Mouse (Mus musculus): ENCODE results near the gene Gm10135.
"Not testable (repeated sequence)": the region's sequence is repeated elsewhere in the genome, so short reads cannot be mapped to it uniquely, and the experiment has no call there.

The Gm10135 gene

GRCm38 (mm10) chr5:72960096-72960495, 14.4 kb downstream of the Gm10135 start:
- DNase-seq (ENCODE audit: low spot score): no peak

DNA sequence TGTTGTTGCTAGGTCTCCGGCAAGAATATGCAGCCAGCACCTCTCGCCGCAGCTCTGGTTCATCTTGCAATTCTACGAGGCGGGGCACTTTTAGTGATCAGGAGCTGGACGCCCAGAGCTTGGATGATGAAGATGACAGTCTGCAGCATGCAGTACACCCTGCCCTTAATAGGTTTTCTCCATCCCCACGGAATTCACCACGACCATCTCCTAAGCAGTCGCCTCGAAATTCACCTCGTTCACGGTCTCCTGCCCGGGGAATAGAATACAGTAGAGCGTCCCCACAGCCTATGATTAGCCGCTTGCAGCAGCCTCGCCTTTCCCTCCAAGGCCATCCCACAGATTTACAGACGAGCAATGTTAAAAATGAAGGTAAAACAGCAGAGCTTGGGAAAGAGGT, 17.2 kb downstream of the Gm10135 start:
- DNase-seq (ENCODE audit: low spot score): no peak

DNA sequence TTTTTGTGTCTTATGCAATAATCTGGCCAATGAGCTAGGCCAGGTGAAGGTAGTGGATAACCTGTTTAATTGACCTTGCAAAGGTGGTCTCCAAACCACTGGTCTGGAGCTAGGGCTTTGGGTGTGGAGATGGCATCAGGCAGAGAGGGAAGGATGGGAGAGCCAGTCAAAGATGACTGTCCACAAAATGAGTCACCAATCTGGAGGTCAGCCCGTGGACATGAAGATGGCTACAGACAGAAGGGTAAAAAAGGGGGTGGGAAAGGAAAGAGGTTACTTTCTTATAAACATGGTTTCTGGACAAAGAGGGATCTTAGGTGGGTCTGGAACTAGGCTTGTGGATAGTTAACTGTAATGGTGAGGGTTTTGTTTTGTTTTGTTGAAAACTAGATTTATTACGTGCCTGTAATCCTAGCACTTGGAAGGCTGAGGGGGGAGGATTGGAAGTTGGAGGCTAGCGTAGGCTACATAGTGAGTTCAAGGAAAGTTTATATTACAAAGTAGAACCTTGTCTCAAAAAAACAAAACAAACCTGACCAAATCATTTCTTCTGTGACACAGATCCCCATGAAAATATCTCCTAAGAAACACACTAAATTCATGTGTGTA, 20.4 kb downstream of the Gm10135 start:
- no peak for DNase-seq (ENCODE audit: low spot score)

DNA sequence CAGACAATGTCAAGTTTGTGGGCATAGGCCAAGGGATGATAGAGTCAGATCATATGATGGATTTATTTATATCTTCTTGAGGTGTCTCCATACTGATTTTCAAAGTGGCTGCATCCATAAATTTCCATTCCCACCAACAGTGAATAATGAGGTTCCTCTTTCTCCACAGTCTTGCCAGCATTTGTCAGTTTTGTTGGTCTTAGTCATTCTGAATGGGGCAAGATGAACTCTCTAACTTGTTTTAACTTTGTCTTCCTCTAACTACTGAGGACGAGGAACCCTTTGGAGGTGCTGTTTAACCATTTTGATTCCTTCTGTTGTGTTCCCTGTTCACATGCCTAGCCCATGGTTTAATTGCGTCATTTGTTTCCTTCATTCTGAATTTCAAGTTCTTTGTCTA, 24.2 kb downstream of the Gm10135 start:
- DNase-seq (ENCODE audit: low spot score): no peak

GRCm38 (mm10) chr5:72948136-72948535, 26.4 kb downstream of the Gm10135 start:
- no peak for DNase-seq (ENCODE audit: low spot score)

- DNase-seq (ENCODE audit: low spot score): no peak
These were observed 33.5 kb downstream of the Gm10135 start for GRCm38 (mm10) chr5:72940906-72941432.

DNA sequence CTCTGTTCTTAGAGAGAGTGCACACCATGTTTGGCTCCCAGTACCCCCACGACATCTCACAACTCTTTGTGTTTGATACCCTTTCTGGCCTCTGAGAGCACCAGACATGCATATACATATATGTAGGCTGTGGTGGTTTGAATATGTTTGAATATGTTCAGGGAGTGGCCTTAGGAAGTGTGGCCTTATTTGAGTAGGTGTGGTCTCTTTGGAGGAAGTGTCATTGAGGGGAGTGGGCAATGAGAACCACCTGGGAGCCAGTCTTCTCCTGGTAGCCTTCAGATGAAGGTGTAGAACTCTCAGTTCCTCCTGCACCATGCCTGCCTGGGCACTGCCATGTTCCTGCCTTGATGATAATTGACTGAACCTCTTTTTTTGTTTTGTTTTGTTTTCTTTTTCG, 35.2 kb downstream of the Gm10135 start:
- DNase-seq (ENCODE audit: low spot score): no peak

- not testable (repeated sequence) for DNase-seq (ENCODE audit: low spot score)
These were observed 36.1 kb downstream of the Gm10135 start for GRCm38 (mm10) chr5:72938421-72938820.

- no peak for DNase-seq (ENCODE audit: low spot score)
These were observed 41.4 kb downstream of the Gm10135 start for GRCm38 (mm10) chr5:72933026-72933675.

GRCm38 (mm10) chr5:72927074-72927473, 47.4 kb downstream of the Gm10135 start:
- DNase-seq (ENCODE audit: low spot score): no peak

- DNase-seq (ENCODE audit: low spot score): no peak
These were observed 51.7 kb downstream of the Gm10135 start for GRCm38 (mm10) chr5:72922796-72923195.

GRCm38 (mm10) chr5:72921171-72921570, 53.3 kb downstream of the Gm10135 start:
- DNase-seq (ENCODE audit: low spot score): no peak

DNA sequence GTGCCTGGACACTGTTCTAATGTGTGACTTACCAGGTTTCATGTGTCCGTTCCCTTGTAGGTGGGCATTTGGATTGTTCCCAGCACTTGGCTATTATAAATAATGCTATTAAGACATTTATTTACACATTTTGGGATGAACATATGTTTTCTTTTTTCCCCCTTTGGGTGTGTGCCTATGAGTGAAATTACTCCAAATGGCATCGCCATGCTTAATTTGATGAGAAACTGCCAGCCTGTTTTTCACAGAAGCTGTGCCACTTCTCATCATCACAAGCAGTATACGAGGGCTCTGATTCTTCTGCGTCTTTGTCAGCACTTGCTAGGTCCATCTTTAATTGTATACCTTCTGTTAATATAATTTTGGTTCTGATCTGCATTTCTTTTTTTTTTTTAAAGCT, 54.1 kb downstream of the Gm10135 start:
- DNase-seq (ENCODE audit: low spot score): no peak

DNA sequence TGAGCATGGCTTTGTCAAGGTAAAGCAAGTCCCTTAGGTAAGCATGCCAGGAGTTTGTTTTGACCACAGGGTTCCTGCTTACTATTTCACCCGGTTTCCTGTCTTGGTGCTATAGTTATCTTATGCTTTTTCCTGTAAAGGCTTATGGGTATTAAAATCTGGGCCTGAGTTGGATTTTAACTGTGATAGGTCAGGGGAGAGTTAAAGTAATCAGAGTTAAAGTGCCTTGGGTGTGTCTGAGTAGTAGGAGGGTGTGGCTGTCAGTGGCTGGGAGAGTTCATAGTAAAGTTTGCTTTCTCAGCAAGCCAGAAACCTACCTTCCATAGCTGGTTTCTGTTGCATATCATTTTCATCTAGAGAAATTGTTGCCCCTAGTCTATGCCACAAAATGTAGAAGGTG, 57.7 kb downstream of the Gm10135 start:
- no peak for DNase-seq (ENCODE audit: low spot score)

- DNase-seq (ENCODE audit: low spot score): no peak
These were observed 58.5 kb downstream of the Gm10135 start for GRCm38 (mm10) chr5:72916048-72916447.

All from ovary, adult 18-20 months (tissue).